Mouse (Mus musculus): ENCODE measurements at regions not wholly inside any gene's neighbourhood (a gene's known extent, or its start where the extent isn't known, plus 50 kb on each side); places are given as distances from the start of the nearest gene placed in this dataset.

DNA sequence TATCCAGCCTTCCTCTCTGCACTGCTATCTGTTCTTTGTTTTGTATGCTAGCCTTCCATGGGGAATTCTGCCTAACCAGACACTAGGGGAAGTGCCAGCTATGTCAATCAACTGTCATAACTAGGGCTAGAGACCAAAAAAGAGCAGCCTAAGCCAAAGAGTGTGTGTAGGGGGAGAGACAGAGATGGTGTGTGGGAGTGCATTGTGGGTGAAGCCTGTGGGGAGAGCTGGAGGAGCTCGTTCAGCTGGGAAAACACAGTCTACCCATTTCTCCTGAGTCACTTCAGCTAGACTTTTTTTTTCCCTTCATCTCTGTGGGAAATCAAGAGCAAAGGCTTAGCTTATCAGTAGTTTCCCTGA is 142.5 kb upstream of the Dph6 start:
- Histone ChIP-seq H3K4me3 (no peak overlapping the region), H3K27ac (peak overlapping the region; percentile 81)
- TF ChIP-seq CTCF (conservative IDR thresholded peaks at IDR 0.05): 0 out of 2 replicates have a peak, but pooled peaks have one; percentile 4
- peak; percentile 45 to 78 for DNase-seq (ENCODE audit: low spot score in 2 of 2)

- Histone ChIP-seq H3K4me3 (no peak overlapping the region), H3K27ac (no peak overlapping the region)
- TF ChIP-seq CTCF (conservative IDR thresholded peaks at IDR 0.05): no peak
- no peak for DNase-seq (ENCODE audit: low spot score in 2 of 2)
Observed at GRCm38 (mm10) chr2:114803241-114803640, 148.5 kb upstream of the Dph6 start.

DNA sequence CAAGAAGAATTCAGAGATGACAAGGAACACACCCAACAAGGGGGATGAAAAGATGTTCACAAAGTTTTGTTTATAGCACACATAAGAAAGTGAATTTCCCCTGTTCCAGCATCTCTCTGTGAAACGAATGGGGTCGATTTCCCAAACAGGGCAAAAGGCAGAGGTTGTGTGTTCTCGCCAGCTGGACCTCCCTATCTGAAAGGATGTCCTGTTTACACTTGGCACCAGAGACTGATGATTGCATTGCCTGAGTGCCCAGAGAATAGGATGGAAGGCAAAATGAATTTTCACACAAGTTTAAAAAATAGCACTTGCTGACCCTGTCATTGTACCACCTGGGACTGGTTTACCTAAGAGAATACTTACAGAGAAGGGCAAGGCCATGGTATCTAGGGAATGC is 149.2 kb upstream of the Dph6 start:
- no peak for TF ChIP-seq CTCF (conservative IDR thresholded peaks at IDR 0.05)
- Histone ChIP-seq H3K4me3 (no peak overlapping the region), H3K27ac (no peak overlapping the region)
- DNase-seq (ENCODE audit: low spot score in 2 of 2): no peak

DNA sequence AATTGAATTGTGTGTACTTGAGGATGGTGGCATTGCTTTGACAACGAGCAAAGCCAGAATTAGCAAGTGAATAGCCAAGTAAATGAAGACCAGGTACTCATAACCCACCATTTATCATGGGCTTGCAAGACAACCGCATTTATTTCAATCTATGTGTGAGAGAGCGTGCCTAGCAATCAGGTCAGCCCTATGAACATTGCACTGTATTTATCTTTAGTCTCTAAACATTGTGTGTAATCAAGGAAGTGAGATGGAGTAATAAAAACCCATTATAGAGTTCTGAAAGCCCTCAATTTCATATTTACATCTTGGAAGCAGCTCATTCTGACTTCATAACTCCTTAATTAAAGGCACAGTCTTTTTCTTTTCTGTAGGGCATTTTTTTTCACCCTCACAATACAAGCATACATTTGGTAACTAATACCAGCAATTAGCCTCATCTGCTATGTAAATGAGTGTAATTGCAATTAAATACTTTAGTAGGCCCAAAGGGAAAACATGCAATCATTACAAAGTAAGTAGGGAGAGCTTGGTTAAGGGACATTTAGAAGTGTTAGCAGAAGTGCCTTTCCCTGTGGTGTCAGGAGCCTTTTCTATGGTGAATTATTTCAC is 150.8 kb upstream of the Dph6 start:
- no peak overlapping the region for H3K4me3 ChIP-seq
- DNase-seq (ENCODE audit: low spot score in 2 of 2): no peak
- no peak for TF ChIP-seq CTCF (conservative IDR thresholded peaks at IDR 0.05)

GRCm38 (mm10) chr2:114808046-114808445 is 153.3 kb upstream of the Dph6 start:
- TF ChIP-seq CTCF (conservative IDR thresholded peaks at IDR 0.05): no peak
- Histone ChIP-seq H3K4me3 (no peak overlapping the region), H3K27ac (no peak overlapping the region)

More for the DNA sequence above, 150.8 kb upstream of the Dph6 start:
- H3K27ac ChIP-seq: no peak overlapping the region

GRCm38 (mm10) chr2:114812141-114812902 is 157.6 kb upstream of the Dph6 start:
- no peak for TF ChIP-seq CTCF (conservative IDR thresholded peaks at IDR 0.05)
- DNase-seq (ENCODE audit: low spot score in 2 of 2): no peak
- H3K4me3 ChIP-seq: no peak overlapping the region
- no peak overlapping the region for H3K27ac ChIP-seq

More at GRCm38 (mm10) chr2:114808046-114808445, 153.3 kb upstream of the Dph6 start:
- DNase-seq (ENCODE audit: low spot score in 2 of 2): no peak

- Histone ChIP-seq H3K27ac (no peak overlapping the region), H3K4me3 (no peak overlapping the region)
- no peak for TF ChIP-seq CTCF (conservative IDR thresholded peaks at IDR 0.05)
- DNase-seq (ENCODE audit: low spot score in 2 of 2): no peak
Observed at GRCm38 (mm10) chr2:114812903-114813290, 158.1 kb upstream of the Dph6 start.

GRCm38 (mm10) chr2:114822657-114823056 is 167.9 kb upstream of the Dph6 start:
- no peak overlapping the region for H3K4me3 ChIP-seq
- DNase-seq (ENCODE audit: low spot score in 2 of 2): no peak
- H3K27ac ChIP-seq: no peak overlapping the region
- TF ChIP-seq CTCF (conservative IDR thresholded peaks at IDR 0.05): no peak

DNA sequence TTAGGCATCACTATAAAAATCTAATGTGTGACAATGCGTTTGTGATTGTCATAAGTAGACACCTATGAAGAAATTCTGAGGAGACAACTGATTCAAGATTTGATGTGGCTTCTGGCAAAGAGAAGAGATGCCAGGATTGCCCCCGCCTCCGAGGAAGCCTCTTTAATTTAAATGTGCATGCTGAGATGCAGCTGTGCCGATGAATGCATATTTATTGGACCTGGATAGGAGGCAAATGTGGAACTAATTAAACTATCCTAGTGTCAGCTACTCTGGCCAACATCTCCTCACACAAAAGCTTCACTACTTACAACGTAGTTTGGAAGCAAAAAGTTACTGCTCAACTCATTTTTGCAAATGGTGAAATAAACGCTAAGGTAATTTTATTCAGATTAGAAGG is 173.4 kb upstream of the Dph6 start:
- TF ChIP-seq CTCF (conservative IDR thresholded peaks at IDR 0.05): no peak
- no peak overlapping the region for H3K27ac ChIP-seq
- no peak overlapping the region for H3K4me3 ChIP-seq
- DNase-seq (ENCODE audit: low spot score in 2 of 2): no peak

- DNase-seq (ENCODE audit: low spot score in 2 of 2): no peak
- no peak for TF ChIP-seq CTCF (conservative IDR thresholded peaks at IDR 0.05)
Observed at GRCm38 (mm10) chr2:114835694-114836093, 180.9 kb upstream of the Dph6 start.

DNA sequence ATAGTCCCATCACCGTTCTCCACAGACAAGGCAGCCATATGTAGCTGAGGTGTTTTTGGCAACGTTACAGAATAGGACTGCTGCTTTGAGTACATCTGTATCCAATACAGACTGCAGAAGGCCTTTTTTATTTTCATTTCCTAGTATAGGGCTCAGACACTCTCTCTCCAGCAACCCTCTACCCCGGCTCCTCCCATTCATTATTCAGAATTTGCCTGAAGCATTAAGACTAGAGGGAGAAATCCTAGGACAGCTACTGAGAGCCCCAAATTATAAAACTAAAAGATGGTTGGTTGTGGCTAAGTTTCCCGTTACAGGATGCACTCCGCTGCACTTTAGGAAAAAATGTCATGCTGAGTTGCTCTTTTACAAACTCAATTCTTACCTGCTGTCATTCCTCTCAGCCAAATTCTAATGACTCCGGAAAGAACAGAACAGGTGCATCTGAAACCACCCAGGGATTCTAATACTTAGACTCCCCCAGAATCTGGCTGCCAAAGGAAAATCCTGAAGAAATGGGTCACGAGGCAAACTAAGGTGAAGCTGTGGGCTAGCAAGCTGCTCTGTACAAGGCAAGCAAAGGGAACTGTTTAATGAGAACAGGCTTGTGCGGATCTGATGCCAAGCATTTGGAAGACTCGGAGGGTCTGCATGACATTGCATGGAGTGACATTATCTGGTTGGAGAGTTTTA is 189.1 kb upstream of the Dph6 start:
- Histone ChIP-seq H3K27ac (no peak overlapping the region), H3K4me3 (no peak overlapping the region)
- TF ChIP-seq CTCF (conservative IDR thresholded peaks at IDR 0.05): no peak
- no peak for DNase-seq (ENCODE audit: low spot score in 2 of 2)

More at GRCm38 (mm10) chr2:114835694-114836093, 180.9 kb upstream of the Dph6 start:
- Histone ChIP-seq H3K4me3 (no peak overlapping the region), H3K27ac (no peak overlapping the region)

GRCm38 (mm10) chr2:114844389-114844771 is 189.6 kb upstream of the Dph6 start:
- no peak for DNase-seq (ENCODE audit: low spot score in 2 of 2)
- no peak for TF ChIP-seq CTCF (conservative IDR thresholded peaks at IDR 0.05)
- H3K4me3 ChIP-seq: no peak overlapping the region
- no peak overlapping the region for H3K27ac ChIP-seq

GRCm38 (mm10) chr2:114848439-114848838 is 193.7 kb upstream of the Dph6 start:
- no peak overlapping the region for H3K27ac ChIP-seq
- H3K4me3 ChIP-seq: no peak overlapping the region
- no peak for DNase-seq (ENCODE audit: low spot score in 2 of 2)
- no peak for TF ChIP-seq CTCF (conservative IDR thresholded peaks at IDR 0.05)
